Mouse (Mus musculus) small intestine, adult 2 months (tissue): ENCODE measurements around the gene 2010109A12Rik.

ENCODE experiments used
- CTCF ChIP-seq: fragments of 200-500 bp; IDR thresholded peaks from 2 replicates; pipeline ENCODE4 v1.5.1; 2012; ENCODE audit warnings: low read depth, mild to moderate bottlenecking, control low read depth, inconsistent platforms, low read length, moderate library complexity, mixed read lengths; ENCODE audit not compliant: insufficient replicate concordance, insufficient read length; ENCODE audit errors: extremely low read depth
- POLR2A ChIP-seq: fragments of 200-500 bp; IDR thresholded peaks from 2 replicates; pipeline ENCODE4 v1.6.1; 2012; ENCODE audit warnings: low read depth, mild to moderate bottlenecking, control low read depth, inconsistent platforms, low read length, moderate library complexity

- TF ChIP-seq CTCF (no peak), POLR2A (no peak)
Measured at GRCm38 (mm10) chr5:93171420-93171819, 34.9 kb upstream of the 2010109A12Rik start.
